Mouse (Mus musculus) bone marrow macrophage, adult 2 months (primary cell): ENCODE data around the gene Iqcf3.

Experiments
- CTCF ChIP-seq: IDR thresholded peaks from 2 replicates; pipeline ENCODE4 v1.5.1; 2012; ENCODE audit warnings: low read depth, mild to moderate bottlenecking, low read length, moderate library complexity
- POLR2A ChIP-seq: IDR thresholded peaks from 2 replicates; pipeline ENCODE4 v1.6.1; 2012; ENCODE audit warnings: mild to moderate bottlenecking, low read depth, low read length, borderline replicate concordance

DNA sequence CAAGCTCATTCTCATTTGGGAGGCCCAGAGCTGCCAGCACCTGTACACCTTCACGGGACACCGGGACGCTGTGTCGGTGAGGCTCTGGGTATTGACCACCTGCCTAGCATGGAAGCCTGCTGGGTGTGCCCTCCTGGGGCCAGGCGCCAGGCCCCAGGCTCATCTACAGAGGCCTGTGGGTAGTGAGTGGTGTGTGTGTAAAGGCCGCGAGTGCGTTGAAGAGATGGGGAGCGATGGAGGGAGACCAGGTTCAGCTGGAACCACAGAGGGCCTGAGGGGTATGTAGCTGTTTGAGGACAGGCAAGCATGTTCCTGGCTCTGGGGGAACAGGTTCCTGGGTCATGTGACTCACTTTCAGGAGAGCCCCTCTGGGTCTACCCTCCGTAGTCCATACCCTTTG, 78.3 kb downstream of the Iqcf3 start:
- TF ChIP-seq CTCF: no peak
- TF ChIP-seq POLR2A: no peak
